Mouse (Mus musculus): ENCODE results near the gene Fgfr2. TPM values are rescaled to one million over a fixed set of nuclear protein-coding genes. Genes with fewer than 3 reads are reported as not detected.
A peak's percentile ranks its signal among the peaks of the same experiment; 100 is the strongest.

Fgfr2 gene
- polyA plus RNA-seq, 1 experiment, result 14.8 TPM

- no peak for DNase-seq
- Histone ChIP-seq H3K36me3 (ENCODE audit: control insufficient read depth, insufficient read depth, low read length) (no peaks in the 10 kb centered on the region), H3K4me3 (ENCODE audit: insufficient read depth, low read depth, low read length) (no peak overlapping the region), H3K4me1 (ENCODE audit: control insufficient read depth, insufficient read depth, low read length) (no peaks in the 10 kb centered on the region), H3K27ac (ENCODE audit: insufficient read depth, low read depth, low read length) (no peak overlapping the region), H3K27me3 (replicated peaks; ENCODE audit: control insufficient read depth, insufficient read depth, low read length) (no peaks in the 10 kb centered on the region)
- TF ChIP-seq POLR2A (IDR thresholded peaks at IDR 0.05; ENCODE audit: low read depth, low read length) (no peak), CTCF (conservative IDR thresholded peaks at IDR 0.05; ENCODE audit: insufficient read depth, insufficient read length, low read depth, low read length) (no peak)
- WGBS, result 97% methylated on average over 14 of the region's 14 CpGs
Observed at GRCm38 (mm10) chr7:132244637-132245036, 878.5 kb downstream of the Fgfr2 start.

DNA sequence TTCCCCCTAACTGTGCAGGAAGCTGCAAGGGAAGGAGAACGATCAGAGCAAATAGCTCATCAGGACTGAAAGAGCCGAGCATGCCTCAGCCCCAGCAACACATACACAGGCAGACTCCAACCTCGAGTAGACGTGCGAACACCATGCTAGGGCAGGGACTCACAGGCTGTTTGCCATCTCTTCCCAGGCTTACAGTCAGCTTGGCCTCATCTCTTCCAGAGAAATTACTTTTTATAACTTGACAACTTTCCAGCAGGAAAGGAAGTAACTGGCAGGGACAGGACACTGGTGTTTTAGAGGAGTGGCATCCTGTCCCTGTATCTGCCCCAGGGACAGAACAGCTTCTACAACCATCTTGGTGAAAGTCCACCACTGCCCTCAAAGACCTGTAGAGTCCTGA is 879.9 kb downstream of the Fgfr2 start:
- no peak overlapping the region for H3K4me3 ChIP-seq (ENCODE audit: insufficient read depth, low read depth, low read length)
- TF ChIP-seq POLR2A (IDR thresholded peaks at IDR 0.05; ENCODE audit: low read depth, low read length), result no peak
- TF ChIP-seq CTCF (conservative IDR thresholded peaks at IDR 0.05; ENCODE audit: insufficient read depth, insufficient read length, low read depth, low read length), result no peak
- peak overlapping the region; percentile 64 for H3K27ac ChIP-seq (ENCODE audit: insufficient read depth, low read depth, low read length)
- H3K27me3 ChIP-seq (replicated peaks; ENCODE audit: control insufficient read depth, insufficient read depth, low read length), result no peaks in the 10 kb centered on the region
- 65% methylated on average over 5 of the region's 5 CpGs for WGBS
- peaks cover under 1% of the 10 kb centered on the region; the same call in 1 of the 2 replicates for H3K4me1 ChIP-seq (ENCODE audit: control insufficient read depth, insufficient read depth, low read length)
- DNase-seq, result peak; percentile 58
- H3K36me3 ChIP-seq (ENCODE audit: control insufficient read depth, insufficient read depth, low read length), result no peaks in the 10 kb centered on the region

DNA sequence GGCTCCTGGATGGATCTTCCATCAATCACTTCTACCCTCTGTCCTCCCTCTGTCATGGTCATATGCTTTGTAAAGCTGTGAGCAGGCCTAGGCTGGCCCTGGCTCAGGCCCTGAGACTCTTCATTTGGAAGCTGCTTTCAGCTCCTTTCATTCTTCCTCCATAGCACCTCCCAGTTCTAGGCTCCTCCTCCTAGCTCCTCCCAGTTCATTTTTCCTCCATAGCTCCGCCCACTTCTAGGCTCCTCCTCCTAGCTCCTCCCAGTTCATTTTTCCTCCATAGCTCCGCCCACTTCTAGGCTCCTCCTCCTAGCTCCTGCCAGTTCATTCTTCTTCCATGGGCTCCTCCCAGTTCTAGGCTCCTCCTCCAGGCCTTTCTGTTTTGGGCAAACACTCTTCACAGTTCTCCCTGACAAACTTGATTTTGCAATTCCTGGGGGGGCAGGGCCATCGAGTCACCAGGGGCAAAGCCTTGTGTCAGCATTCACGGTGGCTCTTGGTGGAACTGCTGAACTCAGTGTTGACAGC is 880.5 kb downstream of the Fgfr2 start:
- 51% methylated on average over 4 of the region's 4 CpGs for WGBS
- DNase-seq, result peak; percentile 43
- no peak overlapping the region for H3K4me3 ChIP-seq (ENCODE audit: insufficient read depth, low read depth, low read length)
- peak overlapping the region; percentile 64 for H3K27ac ChIP-seq (ENCODE audit: insufficient read depth, low read depth, low read length)
- TF ChIP-seq CTCF (conservative IDR thresholded peaks at IDR 0.05; ENCODE audit: insufficient read depth, insufficient read length, low read depth, low read length), result no peak
- TF ChIP-seq POLR2A (IDR thresholded peaks at IDR 0.05; ENCODE audit: low read depth, low read length), result no peak
- H3K4me1 ChIP-seq (ENCODE audit: control insufficient read depth, insufficient read depth, low read length), result peaks cover 6% of the 10 kb centered on the region; the same call in 1 of the 2 replicates
- H3K27me3 ChIP-seq (replicated peaks; ENCODE audit: control insufficient read depth, insufficient read depth, low read length), result no peaks in the 10 kb centered on the region
- no peaks in the 10 kb centered on the region for H3K36me3 ChIP-seq (ENCODE audit: control insufficient read depth, insufficient read depth, low read length)

- WGBS, result 52% methylated on average over 3 of the region's 3 CpGs
- Histone ChIP-seq H3K4me1 (ENCODE audit: control insufficient read depth, insufficient read depth, low read length) (peaks cover 6% of the 10 kb centered on the region; the same call in 1 of the 2 replicates), H3K4me3 (ENCODE audit: insufficient read depth, low read depth, low read length) (no peak overlapping the region), H3K36me3 (ENCODE audit: control insufficient read depth, insufficient read depth, low read length) (no peaks in the 10 kb centered on the region), H3K27me3 (replicated peaks; ENCODE audit: control insufficient read depth, insufficient read depth, low read length) (no peaks in the 10 kb centered on the region), H3K27ac (ENCODE audit: insufficient read depth, low read depth, low read length) (no peak overlapping the region)
- DNase-seq, result peak; percentile 46
- TF ChIP-seq CTCF (conservative IDR thresholded peaks at IDR 0.05; ENCODE audit: insufficient read depth, insufficient read length, low read depth, low read length) (no peak), POLR2A (IDR thresholded peaks at IDR 0.05; ENCODE audit: low read depth, low read length) (no peak)
Observed at GRCm38 (mm10) chr7:132238921-132239320, 884.2 kb downstream of the Fgfr2 start.

DNA sequence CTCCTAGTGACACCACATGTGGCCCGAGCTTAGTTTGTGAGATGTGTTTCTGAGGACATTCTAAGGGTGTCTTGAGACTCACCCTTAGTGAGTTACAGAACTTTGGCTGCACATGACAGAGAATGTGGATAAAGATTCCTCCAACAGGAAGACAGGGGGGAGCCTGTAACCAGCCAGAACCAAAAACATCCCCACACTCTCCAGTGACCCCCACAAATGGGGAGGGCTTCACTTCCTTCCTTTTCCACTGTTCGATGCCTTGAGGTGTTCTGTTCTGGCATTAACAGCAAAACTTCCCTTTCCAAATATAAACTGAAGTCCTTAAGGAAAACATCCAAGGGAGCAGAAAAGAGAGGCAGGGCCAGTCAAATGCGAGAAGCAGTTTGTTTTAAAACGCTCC is 886.0 kb downstream of the Fgfr2 start:
- 59% methylated on average over 4 of the region's 4 CpGs for WGBS
- Histone ChIP-seq H3K27ac (ENCODE audit: insufficient read depth, low read depth, low read length) (peak overlapping the region; percentile 82), H3K27me3 (replicated peaks; ENCODE audit: control insufficient read depth, insufficient read depth, low read length) (no peaks in the 10 kb centered on the region), H3K4me3 (ENCODE audit: insufficient read depth, low read depth, low read length) (no peak overlapping the region), H3K36me3 (ENCODE audit: control insufficient read depth, insufficient read depth, low read length) (no peaks in the 10 kb centered on the region), H3K4me1 (ENCODE audit: control insufficient read depth, insufficient read depth, low read length) (peaks cover 6% of the 10 kb centered on the region; the same call in 1 of the 2 replicates)
- peak; percentile 84 for DNase-seq
- TF ChIP-seq POLR2A (IDR thresholded peaks at IDR 0.05; ENCODE audit: low read depth, low read length), result no peak
- TF ChIP-seq CTCF (conservative IDR thresholded peaks at IDR 0.05; ENCODE audit: insufficient read depth, insufficient read length, low read depth, low read length), result no peak

DNA sequence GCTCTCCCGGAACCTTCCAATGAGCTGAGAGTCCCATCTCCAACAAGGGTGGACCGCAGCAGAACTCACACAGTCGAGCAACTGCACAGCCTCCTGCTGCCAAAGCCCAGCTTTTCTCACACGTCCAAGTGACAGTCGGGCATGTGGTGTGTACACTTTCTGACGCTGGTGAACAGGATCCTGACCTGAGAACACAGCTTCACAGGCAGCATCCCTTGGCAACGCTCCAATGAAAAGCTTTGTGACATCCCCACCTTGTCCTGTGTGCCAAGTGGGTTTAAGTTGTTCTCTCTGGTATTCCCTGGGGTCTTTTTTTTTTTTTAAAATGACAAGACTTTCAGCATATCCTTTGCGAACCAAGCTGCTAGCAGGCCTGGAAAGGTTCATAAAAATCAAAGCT is 886.4 kb downstream of the Fgfr2 start:
- peaks cover 6% of the 10 kb centered on the region; the same call in 1 of the 2 replicates for H3K4me1 ChIP-seq (ENCODE audit: control insufficient read depth, insufficient read depth, low read length)
- H3K27me3 ChIP-seq (replicated peaks; ENCODE audit: control insufficient read depth, insufficient read depth, low read length), result no peaks in the 10 kb centered on the region
- no peak for TF ChIP-seq POLR2A (IDR thresholded peaks at IDR 0.05; ENCODE audit: low read depth, low read length)
- TF ChIP-seq CTCF (conservative IDR thresholded peaks at IDR 0.05; ENCODE audit: insufficient read depth, insufficient read length, low read depth, low read length), result no peak
- peak overlapping the region; percentile 49 for H3K27ac ChIP-seq (ENCODE audit: insufficient read depth, low read depth, low read length)
- WGBS, result 66% methylated on average over 8 of the region's 8 CpGs
- H3K4me3 ChIP-seq (ENCODE audit: insufficient read depth, low read depth, low read length), result no peak overlapping the region
- peak; percentile 62 for DNase-seq
- no peaks in the 10 kb centered on the region for H3K36me3 ChIP-seq (ENCODE audit: control insufficient read depth, insufficient read depth, low read length)

- WGBS, result 78% methylated on average over 3 of the region's 3 CpGs
- DNase-seq, result no peak
- Histone ChIP-seq H3K4me3 (ENCODE audit: insufficient read depth, low read depth, low read length) (no peak overlapping the region), H3K27me3 (replicated peaks; ENCODE audit: control insufficient read depth, insufficient read depth, low read length) (no peaks in the 10 kb centered on the region), H3K36me3 (ENCODE audit: control insufficient read depth, insufficient read depth, low read length) (no peaks in the 10 kb centered on the region), H3K4me1 (ENCODE audit: control insufficient read depth, insufficient read depth, low read length) (peaks cover 6% of the 10 kb centered on the region; the same call in 1 of the 2 replicates), H3K27ac (ENCODE audit: insufficient read depth, low read depth, low read length) (no peak overlapping the region)
- no peak for TF ChIP-seq CTCF (conservative IDR thresholded peaks at IDR 0.05; ENCODE audit: insufficient read depth, insufficient read length, low read depth, low read length)
- TF ChIP-seq POLR2A (IDR thresholded peaks at IDR 0.05; ENCODE audit: low read depth, low read length), result no peak
Observed at GRCm38 (mm10) chr7:132234250-132234649, 888.9 kb downstream of the Fgfr2 start.

Measured in kidney, adult 2 months (tissue).